Mouse (Mus musculus): ENCODE data around the gene Fam234b. TPM values are rescaled to one million over a fixed set of nuclear protein-coding genes. Genes with fewer than 3 reads are reported as not detected.
A peak's percentile ranks its signal among the peaks of the same experiment; 100 is the strongest.

The Fam234b gene
- polyA plus RNA-seq, 1 experiment = 357 TPM

- H3K4me3 ChIP-seq (ENCODE audit: insufficient read depth, low read depth, low read length) = no peak overlapping the region
- H3K4me1 ChIP-seq (ENCODE audit: control insufficient read depth, insufficient read depth, low read length) = peaks cover 7% of the 10 kb centered on the region; the same call in 1 of the 2 replicates
- no peak for TF ChIP-seq POLR2A (IDR thresholded peaks at IDR 0.05; ENCODE audit: insufficient read depth, low read depth, low read length)
- H3K27ac ChIP-seq (ENCODE audit: insufficient read depth, low read depth, low read length) = peak overlapping the region; percentile 19; the same call in 1 of the 2 replicates
- 37% methylated on average over 6 of the region's 6 CpGs for WGBS
These were observed 26.1 kb downstream of the Fam234b start for GRCm38 (mm10) chr6:135223786-135224416.

- no peak overlapping the region for H3K27ac ChIP-seq (ENCODE audit: insufficient read depth, low read depth, low read length)
- H3K4me1 ChIP-seq (ENCODE audit: control insufficient read depth, insufficient read depth, low read length) = peaks cover 22% of the 10 kb centered on the region
- TF ChIP-seq CTCF (IDR thresholded peaks at IDR 0.05; ENCODE audit: insufficient read depth, low read depth, low read length) (no peak), POLR2A (IDR thresholded peaks at IDR 0.05; ENCODE audit: insufficient read depth, low read depth, low read length) (no peak)
- H3K4me3 ChIP-seq (ENCODE audit: insufficient read depth, low read depth, low read length) = no peak overlapping the region
- 54% methylated on average over 10 of the region's 10 CpGs for WGBS
These were observed 30.7 kb downstream of the Fam234b start for GRCm38 (mm10) chr6:135228465-135228941.

GRCm38 (mm10) chr6:135230586-135230985 is 32.8 kb downstream of the Fam234b start:
- H3K4me3 ChIP-seq (ENCODE audit: insufficient read depth, low read depth, low read length) = no peak overlapping the region
- TF ChIP-seq CTCF (IDR thresholded peaks at IDR 0.05; ENCODE audit: insufficient read depth, low read depth, low read length) (no peak), POLR2A (IDR thresholded peaks at IDR 0.05; ENCODE audit: insufficient read depth, low read depth, low read length) (no peak)
- 78% methylated on average over 6 of the region's 6 CpGs for WGBS

GRCm38 (mm10) chr6:135232443-135233182 is 34.8 kb downstream of the Fam234b start:
- WGBS = 39% methylated on average over 12 of the region's 12 CpGs
- Histone ChIP-seq H3K4me3 (ENCODE audit: insufficient read depth, low read depth, low read length) (no peak overlapping the region), H3K27ac (ENCODE audit: insufficient read depth, low read depth, low read length) (peak overlapping the region; percentile 64), H3K4me1 (ENCODE audit: control insufficient read depth, insufficient read depth, low read length) (peaks cover 22% of the 10 kb centered on the region)
- TF ChIP-seq CTCF (IDR thresholded peaks at IDR 0.05; ENCODE audit: insufficient read depth, low read depth, low read length) = no peak
- TF ChIP-seq POLR2A (IDR thresholded peaks at IDR 0.05; ENCODE audit: insufficient read depth, low read depth, low read length) = no peak

More at GRCm38 (mm10) chr6:135230586-135230985, 32.8 kb downstream of the Fam234b start:
- peaks cover 22% of the 10 kb centered on the region for H3K4me1 ChIP-seq (ENCODE audit: control insufficient read depth, insufficient read depth, low read length)
- no peak overlapping the region for H3K27ac ChIP-seq (ENCODE audit: insufficient read depth, low read depth, low read length)

GRCm38 (mm10) chr6:135235742-135236141 is 38.0 kb downstream of the Fam234b start:
- Histone ChIP-seq H3K27ac (ENCODE audit: insufficient read depth, low read depth, low read length) (no peak overlapping the region), H3K4me3 (ENCODE audit: insufficient read depth, low read depth, low read length) (no peak overlapping the region), H3K4me1 (ENCODE audit: control insufficient read depth, insufficient read depth, low read length) (peaks cover 20% of the 10 kb centered on the region)
- 89% methylated on average over 3 of the region's 3 CpGs for WGBS
- TF ChIP-seq CTCF (IDR thresholded peaks at IDR 0.05; ENCODE audit: insufficient read depth, low read depth, low read length) = no peak
- no peak for TF ChIP-seq POLR2A (IDR thresholded peaks at IDR 0.05; ENCODE audit: insufficient read depth, low read depth, low read length)

- no peak for TF ChIP-seq POLR2A (IDR thresholded peaks at IDR 0.05; ENCODE audit: insufficient read depth, low read depth, low read length)
- no peak for TF ChIP-seq CTCF (IDR thresholded peaks at IDR 0.05; ENCODE audit: insufficient read depth, low read depth, low read length)
- no peak overlapping the region for H3K27ac ChIP-seq (ENCODE audit: insufficient read depth, low read depth, low read length)
- H3K4me1 ChIP-seq (ENCODE audit: control insufficient read depth, insufficient read depth, low read length) = peaks cover 17% of the 10 kb centered on the region
- no peak overlapping the region for H3K4me3 ChIP-seq (ENCODE audit: insufficient read depth, low read depth, low read length)
- WGBS = 89% methylated on average over 3 of the region's 3 CpGs
These were observed 38.8 kb downstream of the Fam234b start for GRCm38 (mm10) chr6:135236576-135236975.

- WGBS = 70% methylated on average over 14 of the region's 14 CpGs
- Histone ChIP-seq H3K4me1 (ENCODE audit: control insufficient read depth, insufficient read depth, low read length) (peaks cover 12% of the 10 kb centered on the region), H3K27ac (ENCODE audit: insufficient read depth, low read depth, low read length) (no peak overlapping the region), H3K4me3 (ENCODE audit: insufficient read depth, low read depth, low read length) (no peak overlapping the region)
- no peak for TF ChIP-seq CTCF (IDR thresholded peaks at IDR 0.05; ENCODE audit: insufficient read depth, low read depth, low read length)
- no peak for TF ChIP-seq POLR2A (IDR thresholded peaks at IDR 0.05; ENCODE audit: insufficient read depth, low read depth, low read length)
These were observed 39.5 kb downstream of the Fam234b start for GRCm38 (mm10) chr6:135237326-135237725.

GRCm38 (mm10) chr6:135238211-135238610 is 40.4 kb downstream of the Fam234b start:
- WGBS = 39% methylated on average over 4 of the region's 4 CpGs
- H3K27ac ChIP-seq (ENCODE audit: insufficient read depth, low read depth, low read length) = no peak overlapping the region
- TF ChIP-seq CTCF (IDR thresholded peaks at IDR 0.05; ENCODE audit: insufficient read depth, low read depth, low read length) (no peak), POLR2A (IDR thresholded peaks at IDR 0.05; ENCODE audit: insufficient read depth, low read depth, low read length) (no peak)
- H3K4me3 ChIP-seq (ENCODE audit: insufficient read depth, low read depth, low read length) = no peak overlapping the region
- H3K4me1 ChIP-seq (ENCODE audit: control insufficient read depth, insufficient read depth, low read length) = peaks cover 4% of the 10 kb centered on the region

- WGBS = 94% methylated on average over 8 of the region's 8 CpGs
- Histone ChIP-seq H3K4me3 (ENCODE audit: insufficient read depth, low read depth, low read length) (no peak overlapping the region), H3K27ac (ENCODE audit: insufficient read depth, low read depth, low read length) (no peak overlapping the region), H3K4me1 (ENCODE audit: control insufficient read depth, insufficient read depth, low read length) (0 out of 2 replicates have a peak, but pooled peaks cover 3% of the 10 kb centered on the region)
- no peak for TF ChIP-seq CTCF (IDR thresholded peaks at IDR 0.05; ENCODE audit: insufficient read depth, low read depth, low read length)
- no peak for TF ChIP-seq POLR2A (IDR thresholded peaks at IDR 0.05; ENCODE audit: insufficient read depth, low read depth, low read length)
These were observed 42.6 kb downstream of the Fam234b start for GRCm38 (mm10) chr6:135240361-135240760.
